Mouse (Mus musculus): ENCODE data around the gene Jpt2. TPM values are rescaled to one million over a fixed set of nuclear protein-coding genes. Genes with fewer than 3 reads are reported as not detected.

The Jpt2 gene
- 73.4 and 81.1 TPM in 2 replicates for polyA plus RNA-seq (2014; fragmentation: Nextera tagmentation; extraction: Ambion mirVana)

DNA sequence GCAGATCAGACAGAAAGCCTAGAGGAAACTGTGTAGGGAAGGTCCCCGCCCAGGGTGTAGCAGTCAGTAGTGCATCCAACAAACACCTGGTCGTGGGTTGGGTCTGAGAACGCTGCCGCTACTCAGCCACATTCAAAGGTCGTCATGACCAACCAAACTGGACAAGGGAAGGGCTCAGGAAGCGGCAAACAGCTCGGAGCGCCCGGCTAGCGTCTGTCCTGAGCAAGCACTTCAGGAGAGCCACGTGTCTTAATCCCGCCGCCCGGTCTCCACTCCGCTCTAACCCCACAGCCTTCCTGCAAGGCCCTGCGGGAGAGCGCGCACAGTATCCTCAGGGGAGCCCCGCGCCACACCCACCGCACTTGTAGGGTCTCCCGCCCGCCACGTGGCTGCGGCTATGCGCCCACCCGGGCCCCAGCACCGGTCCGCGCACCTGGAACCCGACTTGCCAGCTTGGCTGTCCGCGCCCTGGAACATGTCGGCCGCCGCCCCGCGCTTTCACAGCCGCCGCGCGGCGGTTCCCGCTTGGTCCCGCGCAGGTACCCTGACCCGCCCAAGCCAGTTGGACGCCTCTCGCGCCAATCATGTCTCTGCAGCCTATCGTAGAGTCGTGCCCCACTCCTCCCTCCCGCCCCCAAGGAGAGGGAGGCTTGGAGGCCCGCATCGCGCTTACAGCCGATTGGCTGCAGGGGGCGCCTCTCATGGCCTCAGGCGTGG, at the start of gene Jpt2:
Gene Jpt2 (minus strand): TSS at position 555 of the 717 bp plus-strand sequence.
- H3K9me3 ChIP-seq (replicated peaks; ENCODE audit: control insufficient read depth, low read length): no peaks in the 10 kb centered on the region
- peak within 1 kb of the TSS; percentile 83 for H3K4me2 ChIP-seq (ENCODE audit: low read length)
- WGBS: under 1% methylated on average over 56 of the region's 59 CpGs
- peak within 1 kb of the TSS; percentile 78 for H3K27ac ChIP-seq (ENCODE audit: low read depth, low read length)
- DNase-seq (ENCODE audit: low spot score) (peak; percentile 99), ATAC-seq (peak; percentile 100)
- peaks cover 54% of the 10 kb centered on the region for H3K36me3 ChIP-seq (ENCODE audit: control insufficient read depth, insufficient read depth, low read length)
- H3K27me3 ChIP-seq (replicated peaks; ENCODE audit: control insufficient read depth, insufficient read depth, low read length): no peaks in the 10 kb centered on the region
- peaks cover 12% of the 10 kb centered on the region for H3K4me1 ChIP-seq (ENCODE audit: control insufficient read depth, insufficient read depth, low read length)
- peak within 1 kb of the TSS; percentile 83 for H3K9ac ChIP-seq (ENCODE audit: low read length)
- H3K4me3 ChIP-seq (ENCODE audit: low read depth, low read length): peak within 1 kb of the TSS; percentile 84

DNA sequence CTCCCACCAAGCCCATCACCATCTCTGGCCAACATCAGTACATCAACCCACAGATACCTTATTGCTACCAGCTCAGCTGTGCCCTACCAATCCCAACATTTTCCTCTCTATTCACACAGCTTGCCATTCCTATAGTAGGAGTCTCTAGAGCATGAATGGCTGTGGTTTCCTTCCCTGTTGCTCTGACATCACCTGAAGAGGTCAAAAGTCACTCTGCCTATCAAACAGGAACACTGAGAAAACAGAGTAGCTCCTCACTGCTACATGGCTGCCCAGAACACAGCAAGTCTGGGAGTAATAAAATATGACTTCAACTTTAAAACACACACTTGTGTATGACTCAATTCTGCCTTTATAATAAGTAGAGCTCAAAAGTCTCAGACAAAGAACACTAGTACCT, 47.0 kb upstream of the Jpt2 start:
- ATAC-seq (no peak), DNase-seq (ENCODE audit: low spot score) (no peak)
- H3K27me3 ChIP-seq (replicated peaks; ENCODE audit: control insufficient read depth, insufficient read depth, low read length): no peaks in the 10 kb centered on the region
- no peak overlapping the region for H3K27ac ChIP-seq (ENCODE audit: low read depth, low read length)
- H3K9ac ChIP-seq (ENCODE audit: low read length): no peak overlapping the region
- H3K9me3 ChIP-seq (replicated peaks; ENCODE audit: control insufficient read depth, low read length): no peaks in the 10 kb centered on the region
- H3K4me1 ChIP-seq (ENCODE audit: control insufficient read depth, insufficient read depth, low read length): no peaks in the 10 kb centered on the region
- no peak overlapping the region for H3K4me3 ChIP-seq (ENCODE audit: low read depth, low read length)
- H3K4me2 ChIP-seq (ENCODE audit: low read length): no peak overlapping the region
- peaks cover 62% of the 10 kb centered on the region for H3K36me3 ChIP-seq (ENCODE audit: control insufficient read depth, insufficient read depth, low read length)

GRCm38 (mm10) chr17:25005102-25005501, 44.6 kb upstream of the Jpt2 start:
- Histone ChIP-seq H3K27me3 (replicated peaks; ENCODE audit: control insufficient read depth, insufficient read depth, low read length) (no peaks in the 10 kb centered on the region), H3K4me1 (ENCODE audit: control insufficient read depth, insufficient read depth, low read length) (no peaks in the 10 kb centered on the region), H3K4me3 (ENCODE audit: low read depth, low read length) (no peak overlapping the region), H3K9ac (ENCODE audit: low read length) (no peak overlapping the region), H3K4me2 (ENCODE audit: low read length) (no peak overlapping the region), H3K9me3 (replicated peaks; ENCODE audit: control insufficient read depth, low read length) (no peaks in the 10 kb centered on the region), H3K27ac (ENCODE audit: low read depth, low read length) (no peak overlapping the region), H3K36me3 (ENCODE audit: control insufficient read depth, insufficient read depth, low read length) (peaks cover 56% of the 10 kb centered on the region)
- no peak for DNase-seq (ENCODE audit: low spot score)
- WGBS: 97% methylated on average over 3 of the region's 3 CpGs
- ATAC-seq: no peak

DNA sequence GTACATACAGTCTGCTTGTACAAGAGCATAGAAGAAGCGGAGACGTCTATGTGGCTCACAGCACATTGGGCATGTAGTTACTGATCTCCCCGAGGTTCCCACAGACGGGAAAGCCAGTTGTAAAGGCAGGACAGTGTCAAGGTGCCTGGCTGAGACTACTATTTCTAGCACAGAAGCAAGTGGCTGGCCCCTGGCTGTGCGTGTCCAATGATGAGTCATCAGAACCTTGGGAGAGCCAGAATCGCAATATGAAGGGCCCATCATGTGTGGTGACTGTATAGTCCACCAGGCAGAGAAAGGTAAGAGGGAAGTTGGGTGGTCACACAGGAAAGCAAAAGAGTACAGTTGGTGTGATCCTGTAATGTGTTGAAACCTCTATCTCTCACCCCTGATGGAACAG, 34.2 kb upstream of the Jpt2 start:
- Histone ChIP-seq H3K27ac (ENCODE audit: low read depth, low read length) (no peak overlapping the region), H3K9me3 (replicated peaks; ENCODE audit: control insufficient read depth, low read length) (no peaks in the 10 kb centered on the region), H3K36me3 (ENCODE audit: control insufficient read depth, insufficient read depth, low read length) (peaks cover 93% of the 10 kb centered on the region), H3K4me2 (ENCODE audit: low read length) (no peak overlapping the region), H3K4me3 (ENCODE audit: low read depth, low read length) (no peak overlapping the region), H3K4me1 (ENCODE audit: control insufficient read depth, insufficient read depth, low read length) (no peaks in the 10 kb centered on the region), H3K27me3 (replicated peaks; ENCODE audit: control insufficient read depth, insufficient read depth, low read length) (no peaks in the 10 kb centered on the region), H3K9ac (ENCODE audit: low read length) (no peak overlapping the region)
- WGBS: 96% methylated on average over 6 of the region's 6 CpGs
- no peak for ATAC-seq
- no peak for DNase-seq (ENCODE audit: low spot score)

DNA sequence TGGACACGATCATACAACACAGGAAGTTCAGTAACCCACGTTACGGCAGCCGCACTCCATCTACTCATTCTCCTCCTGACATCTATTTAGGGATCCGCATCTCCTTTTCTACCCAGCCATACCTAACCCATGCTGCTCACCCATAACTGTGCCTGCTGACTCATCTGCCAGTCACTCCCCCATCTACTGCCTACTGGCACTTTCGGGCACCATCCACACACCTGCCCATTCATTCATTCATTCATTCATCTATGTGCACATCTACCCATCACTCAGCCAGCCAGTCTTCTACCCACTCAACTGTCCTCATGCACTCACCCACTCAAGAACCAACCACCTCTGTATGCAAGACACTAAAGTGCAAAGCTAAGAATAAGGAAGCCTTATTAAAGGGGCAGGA, 26.7 kb upstream of the Jpt2 start:
- no peaks in the 10 kb centered on the region for H3K27me3 ChIP-seq (replicated peaks; ENCODE audit: control insufficient read depth, insufficient read depth, low read length)
- WGBS: 95% methylated on average over 6 of the region's 6 CpGs

GRCm38 (mm10) chr17:24960852-24961715, 595 bp upstream of the Jpt2 start:
- Histone ChIP-seq H3K36me3 (ENCODE audit: control insufficient read depth, insufficient read depth, low read length) (peaks cover 54% of the 10 kb centered on the region), H3K27me3 (replicated peaks; ENCODE audit: control insufficient read depth, insufficient read depth, low read length) (no peaks in the 10 kb centered on the region), H3K4me2 (ENCODE audit: low read length) (peak overlapping the region; percentile 83), H3K4me3 (ENCODE audit: low read depth, low read length) (peak overlapping the region; percentile 84), H3K9me3 (replicated peaks; ENCODE audit: control insufficient read depth, low read length) (no peaks in the 10 kb centered on the region), H3K9ac (ENCODE audit: low read length) (peak overlapping the region; percentile 21), H3K27ac (ENCODE audit: low read depth, low read length) (0 out of 2 replicates have a peak overlapping the region, but pooled peaks have one; percentile 5), H3K4me1 (ENCODE audit: control insufficient read depth, insufficient read depth, low read length) (peaks cover 12% of the 10 kb centered on the region)
- ATAC-seq (no peak; the same call in 1 of the 2 replicates), DNase-seq (ENCODE audit: low spot score) (no peak)
- 15% methylated on average over 21 of the region's 21 CpGs for WGBS

More for the DNA sequence above, 26.7 kb upstream of the Jpt2 start:
- Histone ChIP-seq H3K4me2 (ENCODE audit: low read length) (no peak overlapping the region), H3K27ac (ENCODE audit: low read depth, low read length) (no peak overlapping the region), H3K9ac (ENCODE audit: low read length) (no peak overlapping the region), H3K4me3 (ENCODE audit: low read depth, low read length) (no peak overlapping the region), H3K9me3 (replicated peaks; ENCODE audit: control insufficient read depth, low read length) (no peaks in the 10 kb centered on the region), H3K4me1 (ENCODE audit: control insufficient read depth, insufficient read depth, low read length) (no peaks in the 10 kb centered on the region), H3K36me3 (ENCODE audit: control insufficient read depth, insufficient read depth, low read length) (peaks cover 92% of the 10 kb centered on the region)
- DNase-seq (ENCODE audit: low spot score) (no peak), ATAC-seq (no peak)

DNA sequence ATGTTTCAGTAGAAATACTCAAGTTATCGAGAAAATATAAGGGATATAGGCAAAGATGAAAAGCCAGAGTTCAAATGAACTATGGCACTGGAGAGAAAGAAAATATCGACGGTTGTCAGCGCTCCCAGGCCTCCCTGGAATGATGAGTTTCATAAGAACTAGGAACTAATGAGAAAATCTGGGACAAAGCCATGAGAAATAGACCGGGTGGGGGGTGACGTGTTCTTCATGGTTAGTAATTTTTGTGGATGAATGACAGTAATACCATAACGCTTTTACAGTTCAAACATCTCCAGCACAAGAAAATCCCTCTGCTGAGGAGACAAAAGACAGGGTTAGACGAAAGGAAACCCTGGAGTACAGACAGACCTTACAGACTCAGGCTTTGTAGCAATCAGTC, 1.1 kb downstream of the Jpt2 start:
- H3K4me3 ChIP-seq (ENCODE audit: low read depth, low read length): peak overlapping the region; percentile 84
- H3K4me2 ChIP-seq (ENCODE audit: low read length): peak overlapping the region; percentile 83
- DNase-seq (ENCODE audit: low spot score) (no peak), ATAC-seq (no peak)
- H3K27me3 ChIP-seq (replicated peaks; ENCODE audit: control insufficient read depth, insufficient read depth, low read length): no peaks in the 10 kb centered on the region
- H3K27ac ChIP-seq (ENCODE audit: low read depth, low read length): no peak overlapping the region
- peaks cover 54% of the 10 kb centered on the region for H3K36me3 ChIP-seq (ENCODE audit: control insufficient read depth, insufficient read depth, low read length)
- H3K9me3 ChIP-seq (replicated peaks; ENCODE audit: control insufficient read depth, low read length): no peaks in the 10 kb centered on the region
- H3K9ac ChIP-seq (ENCODE audit: low read length): peak overlapping the region; percentile 83
- peaks cover 12% of the 10 kb centered on the region for H3K4me1 ChIP-seq (ENCODE audit: control insufficient read depth, insufficient read depth, low read length)
- 19% methylated on average over 8 of the region's 8 CpGs for WGBS

GRCm38 (mm10) chr17:24953291-24953690, 7.2 kb downstream of the Jpt2 start:
- no peak overlapping the region for H3K27ac ChIP-seq (ENCODE audit: low read depth, low read length)
- DNase-seq (ENCODE audit: low spot score): no peak
- no peaks in the 10 kb centered on the region for H3K9me3 ChIP-seq (replicated peaks; ENCODE audit: control insufficient read depth, low read length)
- no peak overlapping the region for H3K9ac ChIP-seq (ENCODE audit: low read length)
- no peak overlapping the region for H3K4me3 ChIP-seq (ENCODE audit: low read depth, low read length)
- no peak for ATAC-seq
- 92% methylated on average over 2 of the region's 2 CpGs for WGBS
- H3K4me2 ChIP-seq (ENCODE audit: low read length): no peak overlapping the region
- no peaks in the 10 kb centered on the region for H3K27me3 ChIP-seq (replicated peaks; ENCODE audit: control insufficient read depth, insufficient read depth, low read length)
- H3K4me1 ChIP-seq (ENCODE audit: control insufficient read depth, insufficient read depth, low read length): no peaks in the 10 kb centered on the region
- H3K36me3 ChIP-seq (ENCODE audit: control insufficient read depth, insufficient read depth, low read length): peaks cover 83% of the 10 kb centered on the region

DNA sequence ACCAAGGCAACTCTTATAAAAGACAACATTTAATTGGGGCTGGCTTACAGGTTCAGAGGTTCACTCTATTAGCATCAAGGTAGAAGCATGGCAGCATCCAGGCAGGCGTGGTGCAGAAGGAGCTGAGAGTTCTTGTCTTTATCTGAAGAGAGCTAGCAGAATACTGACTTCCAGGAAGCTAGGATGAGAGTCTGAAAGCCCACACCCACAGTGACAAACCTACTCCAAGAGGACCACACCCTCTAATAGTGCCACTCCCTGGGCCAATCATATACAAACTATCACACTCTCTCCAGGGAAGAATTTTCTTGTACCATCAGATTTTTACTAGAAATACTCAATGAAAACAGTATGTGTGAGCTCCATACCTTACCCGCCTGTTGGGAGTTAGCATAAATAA, 9.8 kb downstream of the Jpt2 start:
- WGBS: 84% methylated on average over 2 of the region's 2 CpGs
- Histone ChIP-seq H3K36me3 (ENCODE audit: control insufficient read depth, insufficient read depth, low read length) (peaks cover 95% of the 10 kb centered on the region), H3K9me3 (replicated peaks; ENCODE audit: control insufficient read depth, low read length) (no peaks in the 10 kb centered on the region)

More for the DNA sequence above, 9.8 kb downstream of the Jpt2 start:
- Histone ChIP-seq H3K9ac (ENCODE audit: low read length) (no peak overlapping the region), H3K27ac (ENCODE audit: low read depth, low read length) (no peak overlapping the region), H3K4me1 (ENCODE audit: control insufficient read depth, insufficient read depth, low read length) (no peaks in the 10 kb centered on the region), H3K4me2 (ENCODE audit: low read length) (no peak overlapping the region), H3K27me3 (replicated peaks; ENCODE audit: control insufficient read depth, insufficient read depth, low read length) (no peaks in the 10 kb centered on the region), H3K4me3 (ENCODE audit: low read depth, low read length) (no peak overlapping the region)
- DNase-seq (ENCODE audit: low spot score) (no peak), ATAC-seq (no peak)

Data from forebrain, embryonic 14.5 days (tissue).